ENCODE assay signal across 8 mouse cellular contexts in genomic region chr1:91456301-91456801, GRCm38 (mm10). TPM values are rescaled to one million over a fixed set of nuclear protein-coding genes. Genes with fewer than 3 reads are reported as not detected.
DNase-seq lines count a peak whose midpoint lies in the region; ATAC-seq and TF ChIP-seq lines count a peak whose summit lies in the region.

No protein-coding gene starts in this region.

- TF ChIP-seq RAD21 in CH12.LX (IDR thresholded peaks at IDR 0.05; ENCODE audit: low read depth, low read length) = no peak

- in situ Hi-C loops in CH12.LX (cut with MboI; ENCODE audit: low pct_ligation_motif_present, low pct_unique_long_range_greater_than_20kb, low sequenced_read_pairs) = no loop called here

- peak overlapping the region; percentile 14; the same call in 1 of the 2 replicates for H3K4me2 ChIP-seq in CH12.LX (ENCODE audit: insufficient read depth, low read depth, poor library complexity, severe bottlenecking)
- H3K4me2 ChIP-seq in hindbrain, embryonic 16.5 days (ENCODE audit: low read length) = peak overlapping the region; percentile 28
- H3K4me2 ChIP-seq in limb, embryonic 14.5 days (replicated peaks; ENCODE audit: low read depth, low read length, severe bottlenecking) = peak overlapping the region; percentile 23
- H3K4me2 ChIP-seq in midbrain, embryonic 12.5 days (replicated peaks) = no peak overlapping the region
- peak overlapping the region; percentile 77 for H3K4me2 ChIP-seq in stomach, postnatal 0 days (replicated peaks; ENCODE audit: low read depth)

- no peaks in the 10 kb centered on the region for H3K9me3 ChIP-seq in CH12.LX (replicated peaks; ENCODE audit: low read length)
- no peaks in the 10 kb centered on the region for H3K9me3 ChIP-seq in hindbrain, embryonic 16.5 days (ENCODE audit: control insufficient read depth, low read length)
- H3K9me3 ChIP-seq in limb, embryonic 14.5 days (ENCODE audit: control insufficient read depth, low read length) = no peaks in the 10 kb centered on the region
- H3K9me3 ChIP-seq in midbrain, embryonic 12.5 days = no peaks in the 10 kb centered on the region
- H3K9me3 ChIP-seq in stomach, postnatal 0 days (ENCODE audit: control insufficient read depth, low read length) = no peaks in the 10 kb centered on the region

- TF ChIP-seq CTCF in CH12.LX (conservative IDR thresholded peaks at IDR 0.05 in 1 of 2, IDR thresholded peaks at IDR 0.05 in 1 of 2; ENCODE audit: low read depth in 2 of 2, low read length in 2 of 2) = no peak
- TF ChIP-seq CTCF in stomach, postnatal 0 days (IDR thresholded peaks at IDR 0.05; ENCODE audit: low read depth) = no peak

- ATAC-seq in hindbrain, embryonic 16.5 days = no peak
- ATAC-seq in limb, embryonic 14.5 days (ENCODE audit: low FRiP score, low read depth) = no peak
- ATAC-seq in midbrain, embryonic 12.5 days (ENCODE audit: low FRiP score, low read depth) = no peak
- ATAC-seq in stomach, postnatal 0 days (ENCODE audit: low FRiP score, low TSS enrichment) = peak; percentile 58
- no peak for ATAC-seq in megakaryocyte-erythroid progenitor cell, adult 5-6 weeks (replicated peaks; ENCODE audit: low FRiP score, low TSS enrichment, poor library complexity, severe bottlenecking)

- intact Hi-C loops in gastrocnemius, postnatal 14 days (cut with DNase I; ENCODE audit: low total_unique reads) = no loop called here

- peaks cover 6 to 54% of the 10 kb centered on the region in 2 experiments; a peak in 3 of 4 replicates for H3K4me1 ChIP-seq in CH12.LX (ENCODE audit: control insufficient read depth in 1 of 2, insufficient read depth in 2 of 2)
- H3K4me1 ChIP-seq in hindbrain, embryonic 16.5 days (ENCODE audit: control insufficient read depth, insufficient read depth, low read depth, low read length) = peaks cover 39% of the 10 kb centered on the region
- peaks cover 33% of the 10 kb centered on the region for H3K4me1 ChIP-seq in limb, embryonic 14.5 days (ENCODE audit: control insufficient read depth, insufficient read depth, low read length)
- peaks cover 35% of the 10 kb centered on the region for H3K4me1 ChIP-seq in midbrain, embryonic 12.5 days
- H3K4me1 ChIP-seq in stomach, postnatal 0 days (replicated peaks; ENCODE audit: control insufficient read depth, insufficient read depth) = peaks cover 35% of the 10 kb centered on the region

- peak overlapping the region; percentile 39; the same call in 1 of the 2 replicates for H3K27ac ChIP-seq in CH12.LX (ENCODE audit: insufficient read depth, low read depth)
- H3K27ac ChIP-seq in hindbrain, embryonic 16.5 days (ENCODE audit: low read depth, low read length) = peak overlapping the region; percentile 67
- H3K27ac ChIP-seq in limb, embryonic 14.5 days (replicated peaks; ENCODE audit: low read depth, low read length) = peak overlapping the region; percentile 38; the same call in 1 of the 2 replicates
- 0 out of 2 replicates have a peak overlapping the region, but pooled peaks have one; percentile 0 for H3K27ac ChIP-seq in midbrain, embryonic 12.5 days (replicated peaks)
- H3K27ac ChIP-seq in stomach, postnatal 0 days (replicated peaks) = peak overlapping the region; percentile 98

- H3K36me3 ChIP-seq in CH12.LX (replicated peaks in 1 of 2; ENCODE audit: control insufficient read depth in 1 of 2, insufficient read depth in 1 of 2, low read length in 1 of 2) = peaks cover 0 to 2% of the 10 kb centered on the region in 2 experiments
- H3K36me3 ChIP-seq in hindbrain, embryonic 16.5 days (ENCODE audit: control insufficient read depth, insufficient read depth, low read length) = no peaks in the 10 kb centered on the region
- H3K36me3 ChIP-seq in limb, embryonic 14.5 days (ENCODE audit: control insufficient read depth, insufficient read depth, low read length) = no peaks in the 10 kb centered on the region
- H3K36me3 ChIP-seq in midbrain, embryonic 12.5 days = no peaks in the 10 kb centered on the region
- no peaks in the 10 kb centered on the region for H3K36me3 ChIP-seq in stomach, postnatal 0 days (ENCODE audit: control insufficient read depth, insufficient read depth, low read length)

- TF ChIP-seq EP300 in CH12.LX (IDR thresholded peaks at IDR 0.05; ENCODE audit: low read length) = no peak
- peak; percentile 25 for TF ChIP-seq EP300 in stomach, postnatal 0 days (optimal IDR thresholded peaks at IDR 0.05)

- dilution Hi-C loops in CH12.LX (cut with MboI; ENCODE audit: extremely low pct_ligation_motif_present, extremely low pct_unique_long_range_greater_than_20kb, low sequenced_read_pairs) = no loop called here

- 23% methylated on average over 11 of the region's 11 CpGs for WGBS in hindbrain, embryonic 16.5 days
- WGBS in limb, embryonic 14.5 days = 35% methylated on average over 11 of the region's 11 CpGs
- WGBS in midbrain, embryonic 12.5 days = 27% methylated on average over 11 of the region's 11 CpGs
- WGBS in stomach, postnatal 0 days = 5% methylated on average over 11 of the region's 11 CpGs

- TF ChIP-seq POLR2A in CH12.LX (IDR thresholded peaks at IDR 0.05; ENCODE audit: low read depth, low read length) = no peak
- no peak for TF ChIP-seq POLR2A in limb, embryonic 14.5 days (IDR thresholded peaks at IDR 0.05; ENCODE audit: borderline replicate concordance, extremely low read depth, insufficient read depth, insufficient read length)

- no peak overlapping the region for H3K4me3 ChIP-seq in CH12.LX (replicated peaks in 1 of 3; ENCODE audit: low read depth in 2 of 3, low read length in 2 of 3, poor library complexity in 1 of 3)
- no peak overlapping the region; the same call in 1 of the 2 replicates for H3K4me3 ChIP-seq in hindbrain, embryonic 16.5 days (ENCODE audit: low read length)
- no peak overlapping the region for H3K4me3 ChIP-seq in limb, embryonic 14.5 days (replicated peaks; ENCODE audit: low read length)
- no peak overlapping the region for H3K4me3 ChIP-seq in midbrain, embryonic 12.5 days
- peak overlapping the region; percentile 18; the same call in 1 of the 2 replicates for H3K4me3 ChIP-seq in stomach, postnatal 0 days (ENCODE audit: low read depth, low read length)

- H3K79me2 ChIP-seq in CH12.LX (replicated peaks; ENCODE audit: control insufficient read depth, extremely low read depth, insufficient read depth, poor library complexity, severe bottlenecking) = peaks cover 3% of the 10 kb centered on the region; the same call in 1 of the 2 replicates

- no peak overlapping the region for H3K9ac ChIP-seq in CH12.LX (ENCODE audit: insufficient read depth, low read depth)
- no peak overlapping the region for H3K9ac ChIP-seq in hindbrain, embryonic 16.5 days (ENCODE audit: low read depth, low read length)
- H3K9ac ChIP-seq in limb, embryonic 14.5 days (ENCODE audit: low read depth, low read length, severe bottlenecking) = peak overlapping the region; percentile 28; the same call in 1 of the 2 replicates
- H3K9ac ChIP-seq in midbrain, embryonic 12.5 days (replicated peaks) = no peak overlapping the region
- H3K9ac ChIP-seq in stomach, postnatal 0 days (ENCODE audit: low read length) = peak overlapping the region; percentile 55

- DNase-seq in CH12.LX (ENCODE audit: extremely low read depth) = no peak
- DNase-seq in adrenal gland, postnatal 25 days = peak; percentile 59
- peak; percentile 57 for DNase-seq in gastrocnemius, postnatal 14 days
- peak; percentile 52 for DNase-seq in limb, embryonic 14.5 days (ENCODE audit: low spot score)
- peak; percentile 92 for DNase-seq in stomach, postnatal 0 days (ENCODE audit: low spot score)

- no peaks in the 10 kb centered on the region for H3K27me3 ChIP-seq in CH12.LX (replicated peaks)
- H3K27me3 ChIP-seq in hindbrain, embryonic 16.5 days (replicated peaks; ENCODE audit: control insufficient read depth, insufficient read depth, low read length) = no peaks in the 10 kb centered on the region
- H3K27me3 ChIP-seq in limb, embryonic 14.5 days (ENCODE audit: control insufficient read depth, insufficient read depth, low read length) = no peaks in the 10 kb centered on the region
- H3K27me3 ChIP-seq in midbrain, embryonic 12.5 days = peaks cover 23% of the 10 kb centered on the region
- no peaks in the 10 kb centered on the region for H3K27me3 ChIP-seq in stomach, postnatal 0 days (ENCODE audit: control insufficient read depth, insufficient read depth, low read length)

RNA-seq across cellular contexts. Expression of gene Per2, which starts 2.8 kb away (rescaled TPM):
- 4.2 and 4.7 TPM in 2 replicates for total RNA-seq in CH12.LX (2012; rRNA removed)
- total RNA-seq in CH12.LX (2014; rRNA removed) = 2.7 and 2.8 TPM in 2 replicates
- polyA plus RNA-seq in CH12.LX (2012; ENCODE audit: insufficient read length, low read depth) = 5.2 and 5.8 TPM in 2 replicates
- 37.4 and 37.5 TPM in 2 replicates for total RNA-seq in adrenal gland, postnatal 25 days (2021)
- total RNA-seq in gastrocnemius, postnatal 14 days (2021) = 1 to 10 TPM; 2.9 to 9.2 TPM
- 5.0 and 5.8 TPM in 2 replicates for polyA plus RNA-seq in hindbrain, embryonic 16.5 days (2015; fragmentation: Nextera tagmentation; extraction: Ambion mirVana)
- polyA plus RNA-seq in limb, embryonic 14.5 days (2012; rRNA removed) = 8.3 and 10.5 TPM in 2 replicates
- 4.0 and 4.2 TPM in 2 replicates for polyA plus RNA-seq in limb, embryonic 14.5 days (2014; fragmentation: Nextera tagmentation; extraction: Ambion mirVana)
- 3.2 TPM in 2 replicates for polyA plus RNA-seq in midbrain, embryonic 12.5 days (2016; fragmentation: Nextera tagmentation; extraction: Ambion mirVana)
- 2.4 and 2.8 TPM in 2 replicates for polyA plus RNA-seq in stomach, postnatal 0 days (2015; fragmentation: Nextera tagmentation; extraction: Ambion mirVana)
- 9.5 and 11.7 TPM in 2 replicates for total RNA-seq in megakaryocyte-erythroid progenitor cell, adult 5-6 weeks (2014; fragmentation: Nextera tagmentation)
- 3.3 and 4.2 TPM in 2 replicates for total RNA-seq in megakaryocyte-erythroid progenitor cell, adult 5-6 weeks (2017)

RNA-seq across cellular contexts. Expression of gene Traf3ip1, which starts 38.1 kb away (rescaled TPM):
- 5.0 and 5.5 TPM in 2 replicates for total RNA-seq in CH12.LX (2012; rRNA removed)
- total RNA-seq in CH12.LX (2014; rRNA removed) = 5.1 and 5.9 TPM in 2 replicates
- polyA plus RNA-seq in CH12.LX (2012; ENCODE audit: insufficient read length, low read depth) = 7.5 and 10.0 TPM in 2 replicates
- 12.1 and 13.5 TPM in 2 replicates for total RNA-seq in adrenal gland, postnatal 25 days (2021)
- total RNA-seq in gastrocnemius, postnatal 14 days (2021) = 1 to 10 TPM; 3.2 to 3.3 TPM
- polyA plus RNA-seq in hindbrain, embryonic 16.5 days (2015; fragmentation: Nextera tagmentation; extraction: Ambion mirVana) = 10.4 TPM in 2 replicates
- 14.2 and 16.7 TPM in 2 replicates for polyA plus RNA-seq in limb, embryonic 14.5 days (2012; rRNA removed)
- polyA plus RNA-seq in limb, embryonic 14.5 days (2014; fragmentation: Nextera tagmentation; extraction: Ambion mirVana) = 5.1 and 6.2 TPM in 2 replicates
- polyA plus RNA-seq in midbrain, embryonic 12.5 days (2016; fragmentation: Nextera tagmentation; extraction: Ambion mirVana) = 12.1 and 12.6 TPM in 2 replicates
- 3.0 and 3.1 TPM in 2 replicates for polyA plus RNA-seq in stomach, postnatal 0 days (2015; fragmentation: Nextera tagmentation; extraction: Ambion mirVana)
- 7.0 and 12.1 TPM in 2 replicates for total RNA-seq in megakaryocyte-erythroid progenitor cell, adult 5-6 weeks (2014; fragmentation: Nextera tagmentation)
- 7.1 and 10.1 TPM in 2 replicates for total RNA-seq in megakaryocyte-erythroid progenitor cell, adult 5-6 weeks (2017)

RNA-seq across cellular contexts. Expression of gene Hes6, which starts 42.5 kb away (rescaled TPM):
- total RNA-seq in CH12.LX (2012; rRNA removed) = 25.7 and 32.7 TPM in 2 replicates
- total RNA-seq in CH12.LX (2014; rRNA removed) = 14.6 and 15.4 TPM in 2 replicates
- 21.1 and 21.4 TPM in 2 replicates for polyA plus RNA-seq in CH12.LX (2012; ENCODE audit: insufficient read length, low read depth)
- total RNA-seq in adrenal gland, postnatal 25 days (2021) = 160 and 211 TPM in 2 replicates
- total RNA-seq in gastrocnemius, postnatal 14 days (2021) = 10 to 100 TPM; 13.6 to 15.2 TPM
- 138 and 150 TPM in 2 replicates for polyA plus RNA-seq in hindbrain, embryonic 16.5 days (2015; fragmentation: Nextera tagmentation; extraction: Ambion mirVana)
- polyA plus RNA-seq in limb, embryonic 14.5 days (2012; rRNA removed) = 82.8 and 104 TPM in 2 replicates
- polyA plus RNA-seq in limb, embryonic 14.5 days (2014; fragmentation: Nextera tagmentation; extraction: Ambion mirVana) = 91.0 and 91.6 TPM in 2 replicates
- polyA plus RNA-seq in midbrain, embryonic 12.5 days (2016; fragmentation: Nextera tagmentation; extraction: Ambion mirVana) = 432 and 455 TPM in 2 replicates
- polyA plus RNA-seq in stomach, postnatal 0 days (2015; fragmentation: Nextera tagmentation; extraction: Ambion mirVana) = 40.7 and 43.1 TPM in 2 replicates
- total RNA-seq in megakaryocyte-erythroid progenitor cell, adult 5-6 weeks (2014; fragmentation: Nextera tagmentation) = 20.1 and 22.5 TPM in 2 replicates
- total RNA-seq in megakaryocyte-erythroid progenitor cell, adult 5-6 weeks (2017) = 13.8 and 17.3 TPM in 2 replicates

RNA-seq across cellular contexts. Expression of gene Ilkap, which starts 57.7 kb away (rescaled TPM):
- total RNA-seq in CH12.LX (2012; rRNA removed) (77.9 and 98.8 TPM in 2 replicates), CH12.LX (2014; rRNA removed) (79.1 and 100 TPM in 2 replicates)
- 101 and 115 TPM in 2 replicates for polyA plus RNA-seq in CH12.LX (2012; ENCODE audit: insufficient read length, low read depth)
- 108 and 115 TPM in 2 replicates for total RNA-seq in adrenal gland, postnatal 25 days (2021)
- total RNA-seq in gastrocnemius, postnatal 14 days (2021) = 10 to 100 TPM; 32.1 to 33.4 TPM
- 140 and 145 TPM in 2 replicates for polyA plus RNA-seq in hindbrain, embryonic 16.5 days (2015; fragmentation: Nextera tagmentation; extraction: Ambion mirVana)
- polyA plus RNA-seq in limb, embryonic 14.5 days (2012; rRNA removed) = 130 and 142 TPM in 2 replicates
- 140 and 158 TPM in 2 replicates for polyA plus RNA-seq in limb, embryonic 14.5 days (2014; fragmentation: Nextera tagmentation; extraction: Ambion mirVana)
- 153 and 155 TPM in 2 replicates for polyA plus RNA-seq in midbrain, embryonic 12.5 days (2016; fragmentation: Nextera tagmentation; extraction: Ambion mirVana)
- 58.1 and 60.1 TPM in 2 replicates for polyA plus RNA-seq in stomach, postnatal 0 days (2015; fragmentation: Nextera tagmentation; extraction: Ambion mirVana)
- total RNA-seq in megakaryocyte-erythroid progenitor cell, adult 5-6 weeks (2014; fragmentation: Nextera tagmentation) = 137 and 199 TPM in 2 replicates
- 163 and 170 TPM in 2 replicates for total RNA-seq in megakaryocyte-erythroid progenitor cell, adult 5-6 weeks (2017)

Comparison
In these comparisons a context has a peak if more than half of its experiments do, and no peak if none do; other contexts are left out.
1. H3K27ac ChIP-seq: peak in every context shown above with its lines; median percentile 98 in stomach, postnatal 0 days; 67 in hindbrain, embryonic 16.5 days; 39 in CH12.LX; 38 in limb, embryonic 14.5 days; 0 in midbrain, embryonic 12.5 days.
2. H3K9ac ChIP-seq: peak in limb, embryonic 14.5 days (single experiment) and stomach, postnatal 0 days (single experiment); none in CH12.LX (single experiment), hindbrain, embryonic 16.5 days (single experiment) and midbrain, embryonic 12.5 days (single experiment).